Mouse (Mus musculus) midbrain, embryonic 16.5 days (tissue): ENCODE measurements around the gene Fgfr2. TPM values are rescaled to one million over a fixed set of nuclear protein-coding genes. Genes with fewer than 3 reads are reported as not detected.
"Not testable (repeated sequence)": the region's sequence is repeated elsewhere in the genome, so short reads cannot be mapped to it uniquely, and the experiment has no call there.

Source experiments
- ATAC-seq: fragments of 200-750 bp; cut with Nextera tagmentation; 2 replicates; pipeline ENCODE4 v1.8.0; 2017; ENCODE audit warnings: moderate TSS enrichment
- H3K27ac ChIP-seq: fragments of 300-500 bp; sonication (generic); 2 replicates; pipeline ENCODE4 v1.5.1; 2014; ENCODE audit warnings: mild to moderate bottlenecking, low read length, mixed read lengths
- H3K27me3 ChIP-seq: fragments of 300-500 bp; sonication (generic); 2 replicates; pipeline ENCODE4 v1.6.1; 2014; ENCODE audit warnings: low read depth, low read length, mixed read lengths; ENCODE audit not compliant: control insufficient read depth, insufficient read depth
- H3K36me3 ChIP-seq: fragments of 300-500 bp; sonication (generic); 2 replicates; pipeline ENCODE4 v1.6.1; 2014; ENCODE audit warnings: mild to moderate bottlenecking, low read length, moderate library complexity, mixed read lengths; ENCODE audit not compliant: control insufficient read depth, insufficient read depth
- H3K4me1 ChIP-seq: fragments of 300-500 bp; sonication (generic); 2 replicates; pipeline ENCODE4 v1.6.1; 2014; ENCODE audit warnings: mild to moderate bottlenecking, low read length, mixed read lengths; ENCODE audit not compliant: control insufficient read depth, insufficient read depth
- H3K4me2 ChIP-seq: fragments of 300-500 bp; sonication (generic); 2 replicates; pipeline ENCODE4 v1.6.1; 2014; ENCODE audit warnings: mild to moderate bottlenecking, low read length, mixed read lengths
- H3K4me3 ChIP-seq: fragments of 300-500 bp; sonication (generic); 2 replicates; pipeline ENCODE4 v1.5.1; 2014; ENCODE audit warnings: low read depth, mild to moderate bottlenecking, low read length, moderate library complexity, mixed read lengths
- H3K9ac ChIP-seq: fragments of 300-500 bp; sonication (generic); 2 replicates; pipeline ENCODE4 v1.6.1; 2014; ENCODE audit warnings: low read depth, low read length, mixed read lengths
- H3K9me3 ChIP-seq: fragments of 300-500 bp; sonication (generic); replicated peaks from 2 replicates; pipeline ENCODE4 v1.6.1; 2014; ENCODE audit warnings: mild to moderate bottlenecking, low read length, mixed read lengths; ENCODE audit not compliant: control insufficient read depth, poor library complexity, severe bottlenecking
- WGBS: fragments of 180-500 bp; shearing (Covaris S2); extraction: QIAGEN DNeasy Blood & Tissue Kit; methylation state at CpG from one replicate; pipeline ENCODE4 v1.1.7; 2014; 5-methylcytosine and 5-hydroxymethylcytosine counted together
- polyA plus RNA-seq: library from polyadenylated mRNA; unstranded; fragments of >200 nt; fragmentation: Nextera tagmentation; extraction: Ambion mirVana; gene quantifications from 2 replicates; pipeline ENCODE4 v1.2.1, GENCODE M21; 2015

Fgfr2 gene
- polyA plus RNA-seq, 1 experiment from 2014 or later: 23.8 TPM

DNA sequence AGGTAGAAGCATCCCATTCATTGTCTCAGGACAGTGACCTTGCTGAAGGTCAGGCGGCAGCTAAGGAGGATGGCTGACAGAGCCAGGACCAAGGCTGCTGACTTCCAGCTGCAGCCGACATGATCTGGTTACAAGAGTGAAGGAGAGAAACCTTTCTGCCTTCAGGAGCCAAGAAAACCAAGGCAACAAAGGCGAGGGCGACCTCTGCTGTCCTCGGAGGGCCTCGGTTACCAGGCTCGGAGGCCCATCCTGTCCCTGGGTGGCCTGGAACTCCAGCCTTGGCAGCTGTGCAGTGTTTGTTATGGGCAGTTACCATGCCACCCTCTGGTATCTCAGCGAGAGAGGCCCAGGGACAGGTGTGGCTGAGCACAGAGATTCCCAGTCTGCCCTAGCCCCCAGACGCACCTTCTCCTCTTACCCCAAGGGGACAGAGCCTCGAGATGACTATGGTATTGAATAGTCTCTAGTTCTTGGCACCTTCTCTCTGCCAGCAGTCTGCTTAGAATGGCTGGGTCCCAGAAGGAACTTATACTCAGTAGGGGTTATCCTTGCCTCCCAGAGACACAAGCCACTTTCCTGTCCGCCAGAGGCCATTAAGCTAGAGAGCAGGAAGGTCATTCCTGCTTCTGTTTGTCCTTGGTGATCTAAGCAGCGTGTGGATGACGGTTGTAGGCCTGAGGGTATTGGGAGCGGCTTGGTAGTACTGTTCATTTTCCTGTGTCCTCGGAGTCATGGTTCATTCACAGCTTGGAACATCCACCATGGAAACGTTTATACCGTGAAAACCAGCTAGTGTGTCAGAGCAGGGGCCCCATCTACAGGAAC is 449.0 kb downstream of the Fgfr2 start:
- no peak overlapping the region for H3K4me2 ChIP-seq
- no peak overlapping the region for H3K9ac ChIP-seq
- no peak overlapping the region for H3K4me3 ChIP-seq
- no peaks in the 10 kb centered on the region for H3K27me3 ChIP-seq
- H3K9me3 ChIP-seq: no peaks in the 10 kb centered on the region
- no peak for ATAC-seq
- no peak overlapping the region for H3K27ac ChIP-seq
- H3K36me3 ChIP-seq: no peaks in the 10 kb centered on the region
- no peaks in the 10 kb centered on the region for H3K4me1 ChIP-seq
- 58% methylated on average over 17 of the region's 17 CpGs for WGBS

DNA sequence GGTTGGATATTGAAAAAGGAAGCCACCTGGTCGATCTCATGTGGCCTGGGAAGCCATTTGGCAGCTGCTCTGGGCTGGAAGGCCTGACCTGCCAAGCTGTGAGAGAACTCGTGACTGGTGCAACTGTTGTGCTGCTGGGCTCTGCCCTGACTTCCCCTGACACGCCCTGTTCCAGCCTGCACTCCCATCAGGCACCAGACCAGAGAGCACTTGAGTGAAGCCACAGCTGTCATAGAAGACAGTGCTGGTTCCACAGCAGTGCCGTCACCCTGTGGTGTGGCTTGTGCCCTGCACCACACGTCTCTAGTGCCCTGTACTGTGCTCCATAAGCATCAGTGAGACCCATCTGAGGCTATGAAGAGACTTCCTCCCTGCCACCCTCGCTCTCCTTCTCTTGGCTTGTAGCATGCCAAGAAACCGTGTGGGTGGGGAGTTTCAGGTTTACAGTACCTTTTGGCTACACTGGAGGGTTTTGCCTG is 450.6 kb downstream of the Fgfr2 start:
- Histone ChIP-seq H3K27me3 (no peaks in the 10 kb centered on the region), H3K9me3 (no peaks in the 10 kb centered on the region), H3K4me3 (no peak overlapping the region), H3K4me1 (no peaks in the 10 kb centered on the region), H3K9ac (no peak overlapping the region), H3K4me2 (no peak overlapping the region), H3K27ac (no peak overlapping the region), H3K36me3 (no peaks in the 10 kb centered on the region)
- no peak for ATAC-seq
- 79% methylated on average over 7 of the region's 7 CpGs for WGBS

DNA sequence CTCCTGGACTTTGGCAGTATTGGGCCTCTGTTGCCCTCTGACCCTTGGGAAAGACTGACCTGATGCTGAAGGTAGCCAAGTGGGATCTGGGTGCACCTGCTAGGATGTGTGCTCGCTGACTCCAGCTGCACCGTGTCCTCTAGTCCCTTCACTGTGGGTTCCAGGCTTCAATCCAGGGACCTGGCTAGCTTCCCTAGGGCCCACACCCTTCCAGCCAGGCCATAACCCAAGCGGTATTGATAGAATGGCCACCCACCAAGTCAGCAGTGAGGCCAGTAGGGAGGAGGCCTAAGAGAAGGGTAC is 452.3 kb downstream of the Fgfr2 start:
- Histone ChIP-seq H3K9me3 (no peaks in the 10 kb centered on the region), H3K9ac (no peak overlapping the region), H3K36me3 (no peaks in the 10 kb centered on the region), H3K27ac (no peak overlapping the region), H3K4me1 (no peaks in the 10 kb centered on the region), H3K4me3 (no peak overlapping the region), H3K27me3 (no peaks in the 10 kb centered on the region), H3K4me2 (no peak overlapping the region)
- WGBS: 93% methylated on average over 3 of the region's 3 CpGs
- no peak for ATAC-seq

DNA sequence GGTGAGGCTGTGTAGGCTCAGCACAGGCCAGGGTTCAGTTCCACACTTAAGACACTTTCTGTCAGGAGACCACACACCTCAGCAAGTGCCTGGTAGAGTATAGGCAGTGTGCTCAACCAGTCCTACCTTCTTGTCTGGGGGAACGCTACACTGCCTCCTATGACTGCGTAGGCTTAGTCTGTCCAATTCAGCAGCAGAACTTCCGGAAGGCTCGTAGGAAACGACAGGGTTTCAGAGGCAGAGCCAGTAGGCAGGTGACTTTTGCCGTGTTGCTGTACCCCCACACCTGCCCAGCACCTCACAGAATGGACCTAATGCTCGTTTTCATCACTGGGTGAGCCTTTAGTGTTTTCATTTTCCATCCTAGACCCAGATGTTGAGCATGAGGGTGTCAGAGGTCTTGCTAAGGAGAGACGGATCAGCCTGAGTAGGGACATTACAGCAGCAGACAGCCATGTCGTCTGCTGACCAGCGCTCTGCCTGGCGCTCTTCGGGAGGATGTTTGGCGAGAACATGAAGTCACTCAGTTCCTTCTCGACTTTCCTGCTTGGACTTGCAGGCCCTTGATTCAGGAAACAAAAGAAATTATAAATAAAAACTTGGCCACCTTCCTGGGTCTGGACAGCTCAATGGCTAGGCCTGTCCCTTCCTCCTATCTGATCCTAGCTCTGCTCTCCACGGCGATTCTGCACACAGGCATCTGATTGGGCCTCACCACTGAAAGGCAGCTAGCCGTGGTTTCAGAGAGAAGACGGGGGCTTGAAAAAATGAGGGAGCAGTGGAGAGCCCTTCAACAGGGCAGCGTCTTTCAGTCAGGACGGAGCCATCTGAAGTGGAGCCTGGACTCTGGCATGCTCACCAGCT is 452.9 kb downstream of the Fgfr2 start:
- H3K27ac ChIP-seq: no peak overlapping the region
- no peak for ATAC-seq
- no peaks in the 10 kb centered on the region for H3K27me3 ChIP-seq
- no peaks in the 10 kb centered on the region for H3K9me3 ChIP-seq
- H3K9ac ChIP-seq: no peak overlapping the region
- 85% methylated on average over 20 of the region's 20 CpGs for WGBS
- no peaks in the 10 kb centered on the region for H3K36me3 ChIP-seq
- H3K4me1 ChIP-seq: no peaks in the 10 kb centered on the region
- no peak overlapping the region for H3K4me2 ChIP-seq
- no peak overlapping the region for H3K4me3 ChIP-seq

DNA sequence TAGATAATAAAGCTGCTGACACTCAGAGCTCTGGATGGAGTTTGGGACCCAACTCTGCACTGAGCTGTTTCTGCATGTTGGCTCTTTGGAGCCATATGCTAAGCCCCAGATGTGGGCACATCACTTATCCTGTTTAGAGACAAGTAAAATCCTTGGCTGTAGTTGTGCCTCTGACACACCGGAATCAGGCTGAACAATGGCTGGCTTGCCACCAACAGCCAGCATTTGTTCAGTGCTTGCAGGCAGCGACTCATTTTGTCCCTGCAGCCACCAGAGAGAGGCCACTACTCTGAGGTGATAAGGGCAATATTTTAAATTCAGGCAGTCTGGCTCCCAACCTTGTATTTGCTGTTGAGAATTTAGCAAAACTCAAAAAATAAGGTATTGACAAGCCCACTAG is 454.5 kb downstream of the Fgfr2 start:
- H3K9ac ChIP-seq: no peak overlapping the region
- no peak overlapping the region for H3K4me3 ChIP-seq
- ATAC-seq: no peak
- H3K27ac ChIP-seq: no peak overlapping the region
- H3K36me3 ChIP-seq: no peaks in the 10 kb centered on the region
- H3K27me3 ChIP-seq: no peaks in the 10 kb centered on the region
- no peaks in the 10 kb centered on the region for H3K9me3 ChIP-seq
- H3K4me2 ChIP-seq: no peak overlapping the region
- no peaks in the 10 kb centered on the region for H3K4me1 ChIP-seq
- WGBS: 68% methylated on average over 2 of the region's 2 CpGs

DNA sequence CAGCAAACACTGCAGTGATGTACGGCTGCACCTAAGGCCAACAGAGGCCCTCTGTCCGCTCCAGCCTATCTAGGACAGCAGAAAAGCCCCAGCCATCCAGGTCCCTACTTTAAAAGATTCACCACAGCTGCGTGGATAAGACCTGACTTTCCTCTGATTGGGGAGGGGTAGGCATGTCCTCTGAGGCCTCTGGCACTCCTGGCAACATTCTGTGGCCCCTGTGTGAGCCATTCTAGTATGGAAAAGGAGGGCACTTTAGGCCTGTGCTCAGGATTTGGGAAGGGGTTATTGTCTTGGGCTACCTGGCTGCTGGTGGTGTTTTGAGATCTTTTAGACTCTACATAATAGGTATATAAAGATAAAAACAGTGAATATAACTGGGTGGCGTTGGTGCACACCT is 456.6 kb downstream of the Fgfr2 start:
- no peak for ATAC-seq
- H3K27me3 ChIP-seq: no peaks in the 10 kb centered on the region
- no peak overlapping the region for H3K4me2 ChIP-seq
- no peaks in the 10 kb centered on the region for H3K36me3 ChIP-seq
- no peaks in the 10 kb centered on the region for H3K4me1 ChIP-seq
- H3K9ac ChIP-seq: no peak overlapping the region
- H3K4me3 ChIP-seq: no peak overlapping the region
- no peaks in the 10 kb centered on the region for H3K9me3 ChIP-seq
- WGBS: 73% methylated on average over 4 of the region's 4 CpGs
- no peak overlapping the region for H3K27ac ChIP-seq

DNA sequence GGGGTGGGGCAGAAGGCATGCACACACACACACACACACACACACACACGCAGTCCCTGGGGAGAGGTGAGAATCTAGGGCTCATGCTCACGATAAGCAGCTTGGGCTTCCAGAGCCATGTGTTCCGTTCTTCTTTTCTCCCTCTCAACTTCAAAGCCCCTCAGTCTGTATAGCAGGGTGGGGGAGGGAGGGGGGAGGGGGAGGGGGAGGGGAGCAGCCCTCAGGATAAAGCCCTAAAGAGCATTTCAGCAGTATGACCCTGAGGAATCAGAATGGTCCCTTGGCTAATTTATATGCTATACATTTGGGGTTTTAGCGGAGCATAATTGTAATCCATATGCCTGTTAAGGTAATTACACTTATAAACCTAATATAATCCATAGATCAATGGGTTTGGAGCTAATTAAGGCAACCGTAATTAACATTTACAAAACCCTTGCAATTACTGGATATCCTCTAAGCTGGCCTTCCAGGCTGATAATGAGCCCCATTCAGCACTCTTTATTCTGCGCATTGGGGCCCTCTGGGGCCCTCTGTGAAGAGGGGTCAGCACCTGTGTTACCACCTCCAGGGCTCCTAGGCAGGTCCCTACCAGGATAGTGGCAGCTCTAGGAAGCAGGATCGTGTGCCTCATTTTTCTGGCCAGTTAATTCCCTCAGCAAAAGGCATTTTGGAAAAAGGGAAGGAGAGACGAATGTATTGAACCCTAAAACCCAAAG is 457.3 kb downstream of the Fgfr2 start:
- Histone ChIP-seq H3K4me3 (no peak overlapping the region), H3K9ac (no peak overlapping the region), H3K27me3 (no peaks in the 10 kb centered on the region), H3K9me3 (no peaks in the 10 kb centered on the region), H3K27ac (no peak overlapping the region), H3K36me3 (no peaks in the 10 kb centered on the region), H3K4me1 (no peaks in the 10 kb centered on the region), H3K4me2 (no peak overlapping the region)
- 34% methylated on average over 7 of the region's 8 CpGs for WGBS
- no peak for ATAC-seq

DNA sequence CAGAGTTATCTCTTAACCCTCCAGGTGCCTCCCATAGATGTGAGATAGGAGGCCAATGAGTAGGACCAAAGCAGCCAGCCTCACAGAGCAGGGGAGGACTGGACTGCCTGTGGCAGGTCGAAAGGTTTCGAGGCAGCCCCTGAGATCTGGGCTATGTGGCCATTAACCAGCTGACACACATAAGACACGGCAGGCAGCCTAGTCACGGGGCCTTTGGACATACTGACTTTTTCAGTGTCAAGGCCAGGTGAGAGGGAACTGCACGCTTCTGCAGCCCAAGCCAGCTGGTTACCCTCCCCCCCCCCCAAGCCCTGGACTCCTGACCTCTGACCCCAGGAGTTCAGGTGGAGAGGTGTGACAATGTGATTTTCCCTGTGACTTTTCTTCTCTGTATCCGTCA is 458.3 kb downstream of the Fgfr2 start:
- H3K4me1 ChIP-seq: no peaks in the 10 kb centered on the region
- no peak overlapping the region for H3K27ac ChIP-seq
- H3K36me3 ChIP-seq: no peaks in the 10 kb centered on the region
- no peak overlapping the region for H3K4me3 ChIP-seq
- H3K27me3 ChIP-seq: no peaks in the 10 kb centered on the region
- no peak overlapping the region for H3K9ac ChIP-seq
- no peaks in the 10 kb centered on the region for H3K9me3 ChIP-seq
- H3K4me2 ChIP-seq: no peak overlapping the region
- ATAC-seq: no peak
- WGBS: 77% methylated on average over 6 of the region's 6 CpGs

DNA sequence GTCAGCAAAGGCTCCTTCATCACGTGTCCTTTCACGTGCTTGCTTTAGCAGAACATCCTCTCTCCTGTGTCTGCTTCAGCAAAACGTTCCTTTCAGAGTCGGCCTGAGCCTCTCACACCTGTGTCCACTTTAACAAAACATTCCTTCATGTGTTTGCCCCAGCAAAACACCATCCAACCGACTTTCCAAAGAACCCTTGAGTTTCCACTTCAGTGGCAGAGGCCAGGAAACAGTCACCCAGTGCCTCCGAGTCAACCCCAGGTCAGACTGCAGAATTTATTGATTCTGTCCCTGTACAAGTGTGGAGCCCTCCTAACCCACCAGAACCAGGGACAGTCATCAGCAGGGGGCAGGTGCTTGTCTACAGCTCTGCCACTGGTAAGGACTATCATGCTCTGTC is 460.3 kb downstream of the Fgfr2 start:
- not testable (repeated sequence) for ATAC-seq

More for the DNA sequence above, 460.3 kb downstream of the Fgfr2 start:
- not testable (repeated sequence) for H3K4me3 ChIP-seq, H3K9ac ChIP-seq, H3K27me3 ChIP-seq, H3K4me1 ChIP-seq, H3K9me3 ChIP-seq, H3K4me2 ChIP-seq, H3K36me3 ChIP-seq, H3K27ac ChIP-seq
- WGBS: 81% methylated on average over 6 of the region's 6 CpGs
